Mouse (Mus musculus): ENCODE measurements around the gene 0610040J01Rik.

DNA sequence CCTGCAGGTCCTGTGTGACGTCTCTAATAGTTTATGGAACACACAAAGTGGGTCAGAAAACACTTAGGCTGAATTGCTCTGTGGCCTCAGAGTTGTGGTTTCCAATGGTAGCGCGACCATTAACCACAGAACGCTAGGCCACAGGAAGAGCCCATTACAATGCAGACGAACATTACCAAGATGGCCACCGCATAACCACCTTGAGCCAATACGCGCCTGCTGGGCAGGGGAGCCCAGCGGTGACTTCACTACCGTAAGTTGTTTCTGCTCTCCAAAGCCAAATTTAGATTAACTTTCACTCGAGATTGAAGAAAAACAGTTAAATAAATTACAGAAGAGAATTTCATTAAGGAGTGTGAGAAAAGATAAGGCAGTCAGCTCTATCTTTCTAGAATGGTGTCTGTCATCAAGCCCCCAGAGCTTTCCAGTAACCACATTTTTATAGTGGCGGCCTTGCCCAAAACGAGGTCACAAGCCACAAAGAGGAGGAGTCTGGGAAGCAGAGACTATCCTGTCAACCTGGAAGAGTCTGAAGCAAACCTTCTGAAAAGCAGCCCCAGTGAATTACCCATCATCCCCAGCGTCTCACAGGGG is 113.0 kb downstream of the 0610040J01Rik start:
- TF ChIP-seq CTCF (IDR thresholded peaks at IDR 0.05; ENCODE audit: low read depth, low read length) (no peak), GATA2 (IDR thresholded peaks at IDR 0.05; ENCODE audit: borderline replicate concordance, low read depth, low read length) (no peak), TAL1 (conservative IDR thresholded peaks at IDR 0.05; ENCODE audit: low read depth, low read length) (no peak)

Data from G1E (cell line).